Mouse (Mus musculus): ENCODE data around the gene Pakap. TPM values are rescaled to one million over a fixed set of nuclear protein-coding genes. Genes with fewer than 3 reads are reported as not detected.

Pakap gene
- polyA plus RNA-seq, 1 experiment from 2014 or later = 4.7 TPM

DNA sequence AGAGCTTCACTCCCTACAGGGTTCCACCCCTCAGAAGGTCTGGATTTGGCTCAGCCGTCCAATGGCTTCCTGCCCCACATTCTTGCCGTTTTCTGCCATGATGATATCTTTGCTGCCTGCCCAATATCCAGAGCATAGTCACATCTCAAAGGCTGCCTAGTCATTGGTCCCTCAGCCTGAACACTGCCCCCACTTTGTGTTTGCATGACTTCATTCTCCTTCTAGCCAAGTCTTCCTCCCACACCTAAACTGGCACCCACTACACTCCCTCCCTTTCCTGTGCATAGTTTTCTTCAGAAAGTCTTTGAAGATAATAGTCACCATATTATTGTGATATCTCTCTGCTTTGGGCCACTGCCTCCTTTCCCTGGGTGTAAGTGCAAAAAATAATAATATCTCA is 10.9 kb upstream of the Pakap start:
- H3K4me3 ChIP-seq = no peak overlapping the region
- H3K4me1 ChIP-seq = 0 out of 2 replicates have a peak, but pooled peaks cover 3% of the 10 kb centered on the region
- 83% methylated on average over 2 of the region's 2 CpGs for WGBS
- H3K36me3 ChIP-seq (ENCODE audit: poor library complexity, severe bottlenecking) = no peaks in the 10 kb centered on the region
- no peaks in the 10 kb centered on the region for H3K9me3 ChIP-seq (replicated peaks)
- no peak overlapping the region for H3K9ac ChIP-seq
- no peak for ATAC-seq
- H3K4me2 ChIP-seq = no peak overlapping the region
- H3K27ac ChIP-seq = no peak overlapping the region
- H3K27me3 ChIP-seq = no peaks in the 10 kb centered on the region

GRCm38 (mm10) chr4:57559438-57559837 is 8.5 kb upstream of the Pakap start:
- Histone ChIP-seq H3K4me2 (no peak overlapping the region), H3K36me3 (ENCODE audit: poor library complexity, severe bottlenecking) (no peaks in the 10 kb centered on the region), H3K27ac (no peak overlapping the region), H3K27me3 (no peaks in the 10 kb centered on the region), H3K4me1 (0 out of 2 replicates have a peak, but pooled peaks cover 3% of the 10 kb centered on the region), H3K4me3 (no peak overlapping the region), H3K9ac (no peak overlapping the region), H3K9me3 (replicated peaks) (no peaks in the 10 kb centered on the region)
- ATAC-seq = no peak
- WGBS = 100% methylated on average over 1 of the region's 1 CpGs

DNA sequence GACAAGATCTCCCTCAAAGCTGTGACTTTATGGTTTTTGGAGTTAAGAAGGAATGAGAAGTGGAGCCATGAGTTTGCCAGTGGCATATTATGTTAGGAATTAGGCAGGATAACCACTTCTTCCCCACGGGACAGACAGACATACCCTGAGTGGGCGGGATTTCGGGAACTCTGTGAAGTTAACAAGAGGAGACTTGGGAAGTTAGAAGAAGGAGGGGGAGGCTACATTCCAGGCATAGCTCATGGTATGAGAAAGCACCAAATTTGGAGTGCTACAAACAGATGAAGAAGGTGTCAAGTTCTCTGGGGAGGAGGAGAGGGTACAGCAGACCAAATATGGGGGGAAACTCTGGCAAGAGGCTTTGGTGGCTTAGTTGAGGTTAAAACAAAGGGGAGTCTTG is 8.0 kb upstream of the Pakap start:
- Histone ChIP-seq H3K27ac (no peak overlapping the region), H3K9ac (no peak overlapping the region), H3K27me3 (no peaks in the 10 kb centered on the region), H3K4me1 (0 out of 2 replicates have a peak, but pooled peaks cover 3% of the 10 kb centered on the region), H3K9me3 (replicated peaks) (no peaks in the 10 kb centered on the region), H3K36me3 (ENCODE audit: poor library complexity, severe bottlenecking) (no peaks in the 10 kb centered on the region), H3K4me3 (no peak overlapping the region), H3K4me2 (no peak overlapping the region)
- 79% methylated on average over 3 of the region's 3 CpGs for WGBS
- ATAC-seq = no peak

DNA sequence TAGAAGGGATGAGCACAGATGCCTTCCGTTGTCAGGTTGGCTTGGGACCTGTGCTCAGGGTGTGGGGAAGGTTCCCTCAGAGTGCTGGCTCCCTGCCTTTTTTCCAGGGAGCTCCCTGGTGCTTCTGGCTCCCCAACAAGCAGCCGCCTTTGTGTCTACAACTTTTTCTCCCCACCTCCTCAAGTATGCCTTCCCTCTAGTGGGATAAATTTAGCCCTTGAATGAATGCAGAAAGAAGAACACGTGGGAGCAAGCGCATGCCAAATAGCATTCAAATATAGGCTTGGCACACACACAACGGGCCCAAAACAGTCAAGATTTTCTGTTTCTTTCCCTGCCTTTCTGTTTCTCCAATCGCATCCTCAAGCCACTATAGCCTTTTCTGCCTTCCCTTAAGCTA is 6.9 kb upstream of the Pakap start:
- ATAC-seq = peak; percentile 38; the same call in 1 of the 2 replicates

DNA sequence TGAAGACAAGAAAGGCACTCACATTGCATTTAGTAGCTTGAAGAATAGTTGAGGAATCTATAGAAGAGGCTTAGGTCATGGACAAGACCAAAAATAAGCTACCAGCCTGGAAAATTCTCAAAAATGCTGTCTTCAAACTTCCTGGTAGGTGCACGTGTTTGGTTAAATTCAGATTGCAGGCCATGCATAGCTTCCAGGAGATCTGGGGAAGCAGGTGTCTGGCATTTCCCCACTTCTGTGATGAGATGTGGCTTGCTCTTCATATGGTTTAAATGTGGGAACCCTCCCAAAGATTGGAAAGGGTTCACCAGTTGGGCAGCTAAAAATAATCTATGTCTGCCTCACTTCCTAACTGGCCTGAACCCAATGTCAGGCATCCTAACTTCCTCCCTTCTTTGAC is 2.7 kb upstream of the Pakap start:
- H3K27ac ChIP-seq = no peak overlapping the region
- no peak overlapping the region for H3K4me3 ChIP-seq
- peaks cover 37% of the 10 kb centered on the region for H3K27me3 ChIP-seq
- no peak for ATAC-seq
- H3K9ac ChIP-seq = no peak overlapping the region
- H3K9me3 ChIP-seq (replicated peaks) = no peaks in the 10 kb centered on the region
- whole genome bisulfite sequencing = 90% methylated on average over 1 of the region's 1 CpGs
- peaks cover 11% of the 10 kb centered on the region for H3K4me1 ChIP-seq
- H3K36me3 ChIP-seq (ENCODE audit: poor library complexity, severe bottlenecking) = no peaks in the 10 kb centered on the region
- H3K4me2 ChIP-seq = no peak overlapping the region

More for the DNA sequence above, 6.9 kb upstream of the Pakap start:
- H3K27me3 ChIP-seq = peaks cover 3% of the 10 kb centered on the region; the same call in 1 of the 2 replicates
- 0 out of 2 replicates have a peak, but pooled peaks cover 3% of the 10 kb centered on the region for H3K4me1 ChIP-seq
- H3K4me2 ChIP-seq = no peak overlapping the region
- H3K9me3 ChIP-seq (replicated peaks) = no peaks in the 10 kb centered on the region
- H3K9ac ChIP-seq = no peak overlapping the region
- H3K36me3 ChIP-seq (ENCODE audit: poor library complexity, severe bottlenecking) = no peaks in the 10 kb centered on the region
- no peak overlapping the region for H3K4me3 ChIP-seq
- no peak overlapping the region for H3K27ac ChIP-seq
- WGBS = 71% methylated on average over 6 of the region's 6 CpGs

GRCm38 (mm10) chr4:57565811-57566210 is 2.2 kb upstream of the Pakap start:
- no peak for ATAC-seq
- no peak overlapping the region for H3K9ac ChIP-seq
- no peak overlapping the region for H3K4me2 ChIP-seq
- 52% methylated on average over 2 of the region's 2 CpGs for WGBS
- peaks cover 37% of the 10 kb centered on the region for H3K27me3 ChIP-seq
- peaks cover 11% of the 10 kb centered on the region for H3K4me1 ChIP-seq
- H3K27ac ChIP-seq = no peak overlapping the region
- no peaks in the 10 kb centered on the region for H3K36me3 ChIP-seq (ENCODE audit: poor library complexity, severe bottlenecking)
- H3K4me3 ChIP-seq = no peak overlapping the region
- H3K9me3 ChIP-seq (replicated peaks) = no peaks in the 10 kb centered on the region

GRCm38 (mm10) chr4:57568268-57569068 is 489 bp downstream of the Pakap start:
- H3K27me3 ChIP-seq = peaks cover 37% of the 10 kb centered on the region
- peak; percentile 37; the same call in 1 of the 2 replicates for ATAC-seq
- peak overlapping the region; percentile 61 for H3K9ac ChIP-seq
- H3K27ac ChIP-seq = no peak overlapping the region
- H3K4me1 ChIP-seq = peaks cover 11% of the 10 kb centered on the region
- H3K9me3 ChIP-seq (replicated peaks) = no peaks in the 10 kb centered on the region
- 47% methylated on average over 19 of the region's 19 CpGs for WGBS
- peak overlapping the region; percentile 90 for H3K4me2 ChIP-seq
- H3K36me3 ChIP-seq (ENCODE audit: poor library complexity, severe bottlenecking) = no peaks in the 10 kb centered on the region
- peak overlapping the region; percentile 55 for H3K4me3 ChIP-seq

DNA sequence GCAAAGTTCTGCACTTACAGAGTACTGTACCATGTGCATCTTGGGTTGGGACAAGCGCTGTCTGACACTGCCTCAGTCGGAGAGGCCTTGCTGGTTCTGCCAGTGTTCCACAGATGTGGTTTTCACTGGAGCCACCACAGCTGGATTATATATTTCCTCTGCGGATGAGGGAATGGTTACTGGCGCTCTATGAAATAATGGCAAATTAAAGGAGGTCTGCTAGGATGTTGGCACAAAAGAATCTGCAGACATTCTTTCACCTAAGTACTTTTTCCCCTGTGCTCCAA is 1.0 kb downstream of the Pakap start:
- H3K4me3 ChIP-seq = no peak overlapping the region
- no peaks in the 10 kb centered on the region for H3K9me3 ChIP-seq (replicated peaks)
- no peak overlapping the region for H3K9ac ChIP-seq
- H3K27me3 ChIP-seq = peaks cover 37% of the 10 kb centered on the region
- peaks cover 11% of the 10 kb centered on the region for H3K4me1 ChIP-seq
- WGBS = 96% methylated on average over 4 of the region's 4 CpGs
- ATAC-seq = no peak
- no peaks in the 10 kb centered on the region for H3K36me3 ChIP-seq (ENCODE audit: poor library complexity, severe bottlenecking)
- 0 out of 2 replicates have a peak overlapping the region, but pooled peaks have one; percentile 90 for H3K4me2 ChIP-seq
- H3K27ac ChIP-seq = no peak overlapping the region

DNA sequence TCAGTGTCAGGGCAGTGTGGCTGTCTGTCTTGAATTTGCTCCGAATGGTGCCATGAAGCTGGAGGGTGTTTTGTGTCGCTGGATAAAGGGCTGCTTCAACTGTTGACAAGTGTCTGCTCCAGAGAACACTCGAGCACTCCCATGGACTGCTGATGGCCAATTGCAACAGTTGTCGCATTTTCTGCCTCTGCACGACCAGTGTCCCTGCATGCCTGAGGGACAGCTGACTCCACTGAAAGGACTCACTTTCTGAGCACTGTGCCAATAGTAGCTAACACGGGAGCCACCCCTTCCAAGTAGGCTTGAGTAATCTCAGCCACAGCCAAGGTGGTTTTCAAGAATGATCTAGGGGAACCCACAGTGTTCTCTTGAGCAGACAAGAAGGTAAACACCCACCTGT is 1.7 kb downstream of the Pakap start:
- Histone ChIP-seq H3K4me1 (peaks cover 11% of the 10 kb centered on the region), H3K4me2 (no peak overlapping the region), H3K9me3 (replicated peaks) (no peaks in the 10 kb centered on the region), H3K27me3 (peaks cover 37% of the 10 kb centered on the region), H3K9ac (no peak overlapping the region), H3K36me3 (ENCODE audit: poor library complexity, severe bottlenecking) (no peaks in the 10 kb centered on the region), H3K4me3 (no peak overlapping the region), H3K27ac (no peak overlapping the region)
- ATAC-seq = no peak
- WGBS = 66% methylated on average over 6 of the region's 6 CpGs

GRCm38 (mm10) chr4:57570229-57570628 is 2.2 kb downstream of the Pakap start:
- no peak overlapping the region for H3K4me3 ChIP-seq
- no peak overlapping the region for H3K4me2 ChIP-seq
- no peak overlapping the region for H3K9ac ChIP-seq
- no peaks in the 10 kb centered on the region for H3K36me3 ChIP-seq (ENCODE audit: poor library complexity, severe bottlenecking)
- WGBS = 77% methylated on average over 3 of the region's 3 CpGs
- no peak overlapping the region for H3K27ac ChIP-seq
- H3K9me3 ChIP-seq (replicated peaks) = no peaks in the 10 kb centered on the region
- no peak for ATAC-seq
- H3K4me1 ChIP-seq = peaks cover 11% of the 10 kb centered on the region
- peaks cover 37% of the 10 kb centered on the region for H3K27me3 ChIP-seq

DNA sequence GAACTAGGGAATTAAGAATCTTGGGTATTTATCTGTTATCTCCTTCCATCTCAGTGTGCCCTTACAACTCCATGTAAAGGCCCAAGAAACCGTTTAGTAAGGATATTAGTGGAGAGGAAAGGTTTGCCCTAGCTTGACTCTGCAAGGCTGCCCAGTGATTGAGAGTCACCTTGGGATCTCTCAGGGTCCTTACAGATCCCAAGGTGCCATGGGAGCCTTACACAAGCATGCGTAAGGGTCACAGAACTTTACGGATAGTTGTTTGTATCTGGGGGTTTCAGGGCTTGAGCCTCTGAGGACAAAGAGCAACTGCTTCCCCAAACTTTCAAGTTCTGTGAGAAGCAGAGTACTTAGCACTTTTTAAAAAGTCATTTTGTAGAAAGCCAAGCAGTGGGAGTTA is 6.2 kb downstream of the Pakap start:
- Histone ChIP-seq H3K4me3 (no peak overlapping the region), H3K4me1 (no peaks in the 10 kb centered on the region), H3K9ac (no peak overlapping the region), H3K4me2 (no peak overlapping the region), H3K9me3 (replicated peaks) (no peaks in the 10 kb centered on the region), H3K27ac (no peak overlapping the region), H3K36me3 (ENCODE audit: poor library complexity, severe bottlenecking) (no peaks in the 10 kb centered on the region), H3K27me3 (peaks cover 5% of the 10 kb centered on the region; the same call in 1 of the 2 replicates)
- ATAC-seq = no peak
- 92% methylated on average over 3 of the region's 3 CpGs for WGBS

- H3K27me3 ChIP-seq = peaks cover 3% of the 10 kb centered on the region; the same call in 1 of the 2 replicates
- no peaks in the 10 kb centered on the region for H3K9me3 ChIP-seq (replicated peaks)
- no peak overlapping the region for H3K27ac ChIP-seq
- H3K4me3 ChIP-seq = no peak overlapping the region
- no peak for ATAC-seq
- H3K4me1 ChIP-seq = no peaks in the 10 kb centered on the region
- H3K36me3 ChIP-seq (ENCODE audit: poor library complexity, severe bottlenecking) = no peaks in the 10 kb centered on the region
- H3K4me2 ChIP-seq = no peak overlapping the region
- WGBS = 91% methylated on average over 6 of the region's 6 CpGs
- no peak overlapping the region for H3K9ac ChIP-seq
Observed at GRCm38 (mm10) chr4:57574646-57575045, 6.7 kb downstream of the Pakap start.

DNA sequence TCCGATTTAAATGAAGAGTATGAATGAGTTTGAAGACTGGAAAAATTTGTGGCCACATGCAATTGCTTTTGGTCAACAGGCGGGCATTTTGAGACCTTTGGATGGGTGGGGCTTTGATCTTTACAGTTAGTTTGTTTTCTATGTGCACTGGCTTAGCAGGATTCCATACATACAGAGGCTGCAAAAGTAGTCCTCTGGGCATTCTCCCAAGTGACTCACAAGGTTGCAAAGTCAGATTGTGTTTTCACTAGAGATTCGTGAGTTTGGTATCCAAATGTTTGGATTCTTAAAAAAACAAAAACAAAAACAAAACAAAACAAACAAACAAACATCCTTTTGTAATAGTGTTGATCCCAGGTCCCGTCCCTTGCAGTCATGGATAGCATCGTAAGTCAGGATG is 7.7 kb downstream of the Pakap start:
- H3K4me2 ChIP-seq = no peak overlapping the region
- H3K4me3 ChIP-seq = no peak overlapping the region
- no peaks in the 10 kb centered on the region for H3K4me1 ChIP-seq
- H3K27me3 ChIP-seq = no peaks in the 10 kb centered on the region
- H3K9me3 ChIP-seq (replicated peaks) = no peaks in the 10 kb centered on the region
- ATAC-seq = no peak
- no peak overlapping the region for H3K27ac ChIP-seq
- no peaks in the 10 kb centered on the region for H3K36me3 ChIP-seq (ENCODE audit: poor library complexity, severe bottlenecking)
- 84% methylated on average over 5 of the region's 5 CpGs for WGBS
- H3K9ac ChIP-seq = no peak overlapping the region

Data from forebrain, embryonic 13.5 days (tissue).